Mouse (Mus musculus) forebrain, embryonic 14.5 days (tissue): ENCODE data around the gene Mterf1a. TPM values are rescaled to one million over a fixed set of nuclear protein-coding genes. Genes with fewer than 3 reads are reported as not detected.
"Not testable (repeated sequence)": the region's sequence is repeated elsewhere in the genome, so short reads cannot be mapped to it uniquely, and the experiment has no call there.

Experiments
- ATAC-seq: fragments of 200-750 bp; cut with Nextera tagmentation; 2 replicates; pipeline ENCODE4 v1.8.0; 2017; ENCODE audit warnings: mild to moderate bottlenecking, moderate library complexity
- DNase-seq: peaks from one replicate; pipeline ENCODE4 v3.0.0-alpha.2; 2015; ENCODE audit warnings: low spot score
- H3K27ac ChIP-seq: fragments of 300-500 bp; sonication (generic); 2 replicates; pipeline ENCODE4 v1.5.1; 2014; ENCODE audit warnings: low read depth, mild to moderate bottlenecking, control low read depth, low read length, moderate library complexity
- H3K27me3 ChIP-seq: fragments of 300-500 bp; sonication (generic); replicated peaks from 2 replicates; pipeline ENCODE4 v1.6.1; 2014; ENCODE audit warnings: low read length, control low read depth, mixed read lengths; ENCODE audit not compliant: control insufficient read depth, insufficient read depth
- H3K36me3 ChIP-seq: fragments of 300-500 bp; sonication (generic); 2 replicates; pipeline ENCODE4 v1.6.1; 2014; ENCODE audit warnings: low read length, control low read depth; ENCODE audit not compliant: control insufficient read depth, insufficient read depth
- H3K4me1 ChIP-seq: fragments of 300-500 bp; sonication (generic); 2 replicates; pipeline ENCODE4 v1.6.1; 2014; ENCODE audit warnings: antibody characterized with exemption, low read length, control low read depth; ENCODE audit not compliant: control insufficient read depth, insufficient read depth
- H3K4me2 ChIP-seq: fragments of 300-500 bp; sonication (generic); 2 replicates; pipeline ENCODE4 v1.6.1; 2014; ENCODE audit warnings: mild to moderate bottlenecking, control low read depth, low read length
- H3K4me3 ChIP-seq: fragments of 300-500 bp; sonication (generic); 2 replicates; pipeline ENCODE4 v1.5.1; 2014; ENCODE audit warnings: low read depth, low read length, control low read depth
- H3K9ac ChIP-seq: fragments of 300-500 bp; sonication (generic); 2 replicates; pipeline ENCODE4 v1.6.1; 2014; ENCODE audit warnings: mild to moderate bottlenecking, low read length, control low read depth, moderate library complexity
- H3K9me3 ChIP-seq: fragments of 300-500 bp; sonication (generic); replicated peaks from 2 replicates; pipeline ENCODE4 v1.6.1; 2016; ENCODE audit warnings: low read length, control low read depth, mixed read lengths; ENCODE audit not compliant: control insufficient read depth
- WGBS: fragments of 180-500 bp; shearing (Covaris S2); extraction: QIAGEN DNeasy Blood & Tissue Kit; methylation state at CpG from one replicate; pipeline ENCODE4 v1.1.7; 2014; 5-methylcytosine and 5-hydroxymethylcytosine counted together
- polyA plus RNA-seq: library from polyadenylated mRNA; unstranded; fragments of >200 nt; fragmentation: Nextera tagmentation; extraction: Ambion mirVana; gene quantifications from 2 replicates; pipeline ENCODE4 v1.2.1, GENCODE M21; 2014

Gene Mterf1a
- polyA plus RNA-seq, 1 experiment from 2014 or later = 10.2 TPM

- peaks cover 15% of the 10 kb centered on the region for H3K4me1 ChIP-seq
- WGBS = 73% methylated on average over 3 of the region's 3 CpGs
- ATAC-seq (no peak), DNase-seq (no peak)
- no peak overlapping the region for H3K4me2 ChIP-seq
- H3K4me3 ChIP-seq = no peak overlapping the region
- H3K27me3 ChIP-seq = no peaks in the 10 kb centered on the region
- 0 out of 2 replicates have a peak, but pooled peaks cover 4% of the 10 kb centered on the region for H3K36me3 ChIP-seq
- no peak overlapping the region for H3K27ac ChIP-seq
- no peak overlapping the region for H3K9ac ChIP-seq
- H3K9me3 ChIP-seq = no peaks in the 10 kb centered on the region
These were observed 37.9 kb upstream of the Mterf1a start for GRCm38 (mm10) chr5:3931636-3932035.

GRCm38 (mm10) chr5:3930760-3931159 is 37.0 kb upstream of the Mterf1a start:
- Histone ChIP-seq H3K4me3 (peak overlapping the region; percentile 94), H3K9ac (peak overlapping the region; percentile 100; the same call in 1 of the 2 replicates), H3K4me1 (peaks cover 17% of the 10 kb centered on the region), H3K36me3 (0 out of 2 replicates have a peak, but pooled peaks cover 4% of the 10 kb centered on the region), H3K9me3 (no peaks in the 10 kb centered on the region), H3K27me3 (no peaks in the 10 kb centered on the region), H3K27ac (no peak overlapping the region), H3K4me2 (peak overlapping the region; percentile 56)
- WGBS = 40% methylated on average over 5 of the region's 5 CpGs
- DNase-seq = peak; percentile 24
- ATAC-seq = no peak

- peak; percentile 60 for ATAC-seq
- H3K36me3 ChIP-seq = 0 out of 2 replicates have a peak, but pooled peaks cover 4% of the 10 kb centered on the region
- H3K4me3 ChIP-seq = peak overlapping the region; percentile 94
- no peaks in the 10 kb centered on the region for H3K9me3 ChIP-seq
- H3K27ac ChIP-seq = peak overlapping the region; percentile 97
- DNase-seq = peak; percentile 66
- H3K4me1 ChIP-seq = peaks cover 17% of the 10 kb centered on the region
- under 1% methylated on average over 12 of the region's 12 CpGs for whole genome bisulfite sequencing
- H3K9ac ChIP-seq = peak overlapping the region; percentile 100
- H3K27me3 ChIP-seq = no peaks in the 10 kb centered on the region
- H3K4me2 ChIP-seq = peak overlapping the region; percentile 56
These were observed 34.9 kb upstream of the Mterf1a start for GRCm38 (mm10) chr5:3928690-3929046.

- Histone ChIP-seq H3K27ac (peak within 1 kb of the TSS; percentile 97), H3K4me3 (peak within 1 kb of the TSS; percentile 94), H3K27me3 (no peaks in the 10 kb centered on the region), H3K9ac (peak within 1 kb of the TSS; percentile 100), H3K36me3 (0 out of 2 replicates have a peak, but pooled peaks cover 4% of the 10 kb centered on the region), H3K4me1 (peaks cover 17% of the 10 kb centered on the region), H3K9me3 (no peaks in the 10 kb centered on the region), H3K4me2 (peak within 1 kb of the TSS; percentile 56)
- 2% methylated on average over 43 of the region's 82 CpGs for WGBS
- DNase-seq (peak; percentile 78), ATAC-seq (peak; percentile 87)
These were observed 34.3 kb upstream of the Mterf1a start, which contains the start of gene Akap9 for GRCm38 (mm10) chr5:3927801-3928689. Gene Akap9 (plus strand): TSS chr5:3928054.

GRCm38 (mm10) chr5:3926666-3927065 is 32.9 kb upstream of the Mterf1a start:
- Histone ChIP-seq H3K4me1 (peaks cover 17% of the 10 kb centered on the region), H3K27ac (no peak overlapping the region), H3K27me3 (no peaks in the 10 kb centered on the region), H3K9me3 (no peaks in the 10 kb centered on the region), H3K36me3 (0 out of 2 replicates have a peak, but pooled peaks cover under 1% of the 10 kb centered on the region), H3K9ac (no peak overlapping the region), H3K4me2 (no peak overlapping the region), H3K4me3 (no peak overlapping the region)
- DNase-seq = peak; percentile 25
- no peak for ATAC-seq
- WGBS = 13% methylated on average over 4 of the region's 4 CpGs

GRCm38 (mm10) chr5:3922350-3922749 is 28.6 kb upstream of the Mterf1a start:
- Histone ChIP-seq H3K27me3 (no peaks in the 10 kb centered on the region), H3K4me2 (no peak overlapping the region), H3K4me3 (no peak overlapping the region), H3K9ac (no peak overlapping the region), H3K36me3 (no peaks in the 10 kb centered on the region), H3K9me3 (no peaks in the 10 kb centered on the region), H3K4me1 (peaks cover 6% of the 10 kb centered on the region; the same call in 1 of the 2 replicates), H3K27ac (no peak overlapping the region)
- 85% methylated on average over 2 of the region's 2 CpGs for WGBS
- no peak for ATAC-seq
- DNase-seq = no peak

- no peak overlapping the region for H3K4me3 ChIP-seq
- H3K4me1 ChIP-seq = no peaks in the 10 kb centered on the region
- 59% methylated on average over 2 of the region's 2 CpGs for WGBS
- no peaks in the 10 kb centered on the region for H3K9me3 ChIP-seq
- H3K27ac ChIP-seq = no peak overlapping the region
- ATAC-seq (no peak), DNase-seq (no peak)
- no peaks in the 10 kb centered on the region for H3K27me3 ChIP-seq
- H3K4me2 ChIP-seq = no peak overlapping the region
- H3K36me3 ChIP-seq = no peaks in the 10 kb centered on the region
- no peak overlapping the region for H3K9ac ChIP-seq
These were observed 11.7 kb upstream of the Mterf1a start for GRCm38 (mm10) chr5:3905471-3905870.

GRCm38 (mm10) chr5:3894294-3894619 is 524 bp upstream of the Mterf1a start:
- H3K4me1 ChIP-seq, H3K27me3 ChIP-seq, H3K27ac ChIP-seq, H3K9ac ChIP-seq, H3K4me2 ChIP-seq, H3K9me3 ChIP-seq, ATAC-seq, DNase-seq, H3K36me3 ChIP-seq: not testable (repeated sequence)
- peak overlapping the region; percentile 5; the same call in 1 of the 2 replicates for H3K4me3 ChIP-seq
- WGBS = 98% methylated on average over 4 of the region's 4 CpGs

- Histone ChIP-seq H3K9me3 (no peaks in the 10 kb centered on the region), H3K4me3 (no peak overlapping the region), H3K9ac (no peak overlapping the region), H3K4me1 (peaks cover 6% of the 10 kb centered on the region), H3K27ac (no peak overlapping the region), H3K36me3 (no peaks in the 10 kb centered on the region), H3K27me3 (no peaks in the 10 kb centered on the region), H3K4me2 (no peak overlapping the region)
- DNase-seq (no peak), ATAC-seq (no peak)
These were observed 4.5 kb downstream of the Mterf1a start for GRCm38 (mm10) chr5:3889201-3889600.
